Mouse (Mus musculus) limb, embryonic 12.5 days (tissue): Measurements from ENCODE around the gene Wscd1. TPM values are rescaled to one million over a fixed set of nuclear protein-coding genes. Genes with fewer than 3 reads are reported as not detected.

Experiments
- ATAC-seq: fragments of 200-750 bp; cut with Nextera tagmentation; 2 replicates; pipeline ENCODE4 v1.8.0; 2017; ENCODE audit warnings: low read depth, moderate TSS enrichment; ENCODE audit not compliant: insufficient number of reproducible peaks, insufficient read depth, low FRiP score, low TSS enrichment
- H3K27ac ChIP-seq: fragments of 300-500 bp; sonication (generic); 2 replicates; pipeline ENCODE4 v1.5.1; 2016; ENCODE audit warnings: mild to moderate bottlenecking, moderate library complexity
- H3K27me3 ChIP-seq: fragments of 300-500 bp; sonication (generic); 2 replicates; pipeline ENCODE4 v1.6.1; 2016; ENCODE audit warnings: mild to moderate bottlenecking, moderate library complexity
- H3K36me3 ChIP-seq: fragments of 300-500 bp; sonication (generic); 2 replicates; pipeline ENCODE4 v1.6.1; 2016; ENCODE audit warnings: mild to moderate bottlenecking, moderate library complexity
- H3K4me1 ChIP-seq: fragments of 300-500 bp; sonication (generic); replicated peaks from 2 replicates; pipeline ENCODE4 v1.6.1; 2016
- H3K4me2 ChIP-seq: fragments of 300-500 bp; sonication (generic); 2 replicates; pipeline ENCODE4 v1.6.1; 2016; ENCODE audit warnings: mild to moderate bottlenecking, moderate library complexity
- H3K4me3 ChIP-seq: fragments of 300-500 bp; sonication (generic); replicated peaks from 2 replicates; pipeline ENCODE4 v1.5.1; 2016; ENCODE audit warnings: mild to moderate bottlenecking
- H3K9ac ChIP-seq: fragments of 300-500 bp; sonication (generic); replicated peaks from 2 replicates; pipeline ENCODE4 v1.6.1; 2016; ENCODE audit warnings: mild to moderate bottlenecking, moderate library complexity
- H3K9me3 ChIP-seq: fragments of 300-500 bp; sonication (generic); 2 replicates; pipeline ENCODE4 v1.6.1; 2016; ENCODE audit warnings: mild to moderate bottlenecking, moderate library complexity
- WGBS: fragments of 180-500 bp; shearing (Covaris S2); methylation state at CpG from one replicate; pipeline ENCODE4 v1.1.7; 2016; 5-methylcytosine and 5-hydroxymethylcytosine counted together
- polyA plus RNA-seq: library from polyadenylated mRNA; unstranded; fragments of >200 nt; fragmentation: Nextera tagmentation; extraction: Ambion mirVana; gene quantifications from 2 replicates; pipeline ENCODE4 v1.2.1, GENCODE M21; 2016

Wscd1 gene
- polyA plus RNA-seq, 1 experiment from 2014 or later, result 2.2 TPM

- no peak for ATAC-seq
- H3K4me3 ChIP-seq, result no peak overlapping the region
- H3K9me3 ChIP-seq, result no peaks in the 10 kb centered on the region
- no peaks in the 10 kb centered on the region for H3K36me3 ChIP-seq
- no peak overlapping the region for H3K4me2 ChIP-seq
- H3K9ac ChIP-seq, result no peak overlapping the region
- H3K27me3 ChIP-seq, result no peaks in the 10 kb centered on the region; the same call in 1 of the 2 replicates
- no peaks in the 10 kb centered on the region for H3K4me1 ChIP-seq
- 73% methylated on average over 3 of the region's 3 CpGs for WGBS
- no peak overlapping the region for H3K27ac ChIP-seq
Observed at GRCm38 (mm10) chr11:71790227-71790626, 40.5 kb downstream of the Wscd1 start.

- Histone ChIP-seq H3K9ac (no peak overlapping the region), H3K36me3 (no peaks in the 10 kb centered on the region), H3K4me1 (no peaks in the 10 kb centered on the region), H3K4me2 (no peak overlapping the region), H3K9me3 (no peaks in the 10 kb centered on the region), H3K27me3 (no peaks in the 10 kb centered on the region), H3K27ac (no peak overlapping the region), H3K4me3 (no peak overlapping the region)
- ATAC-seq, result no peak
- WGBS, result 84% methylated on average over 4 of the region's 4 CpGs
Observed at GRCm38 (mm10) chr11:71799206-71799605, 49.5 kb downstream of the Wscd1 start.

- no peaks in the 10 kb centered on the region for H3K27me3 ChIP-seq
- no peak for ATAC-seq
Observed at GRCm38 (mm10) chr11:71808521-71808920, 58.8 kb downstream of the Wscd1 start.

GRCm38 (mm10) chr11:71811828-71812227, 62.1 kb downstream of the Wscd1 start:
- Histone ChIP-seq H3K9me3 (no peaks in the 10 kb centered on the region), H3K4me2 (no peak overlapping the region), H3K9ac (no peak overlapping the region), H3K27ac (no peak overlapping the region), H3K27me3 (no peaks in the 10 kb centered on the region), H3K4me3 (no peak overlapping the region), H3K36me3 (no peaks in the 10 kb centered on the region), H3K4me1 (no peaks in the 10 kb centered on the region)
- ATAC-seq, result no peak
- 64% methylated on average over 2 of the region's 2 CpGs for WGBS

More at GRCm38 (mm10) chr11:71808521-71808920, 58.8 kb downstream of the Wscd1 start:
- WGBS, result 90% methylated on average over 2 of the region's 2 CpGs
- Histone ChIP-seq H3K9me3 (no peaks in the 10 kb centered on the region), H3K27ac (no peak overlapping the region), H3K4me3 (no peak overlapping the region), H3K36me3 (no peaks in the 10 kb centered on the region), H3K4me2 (no peak overlapping the region), H3K9ac (no peak overlapping the region), H3K4me1 (no peaks in the 10 kb centered on the region)

- no peak for ATAC-seq
- H3K4me1 ChIP-seq, result no peaks in the 10 kb centered on the region
- H3K4me2 ChIP-seq, result no peak overlapping the region
- H3K36me3 ChIP-seq, result no peaks in the 10 kb centered on the region
- 89% methylated on average over 7 of the region's 7 CpGs for WGBS
- H3K9me3 ChIP-seq, result no peaks in the 10 kb centered on the region
- no peak overlapping the region for H3K27ac ChIP-seq
- no peak overlapping the region for H3K4me3 ChIP-seq
- H3K27me3 ChIP-seq, result no peaks in the 10 kb centered on the region
- no peak overlapping the region for H3K9ac ChIP-seq
Observed at GRCm38 (mm10) chr11:71812921-71813320, 63.2 kb downstream of the Wscd1 start.

GRCm38 (mm10) chr11:71814511-71814910, 64.8 kb downstream of the Wscd1 start:
- 59% methylated on average over 7 of the region's 7 CpGs for WGBS
- Histone ChIP-seq H3K36me3 (no peaks in the 10 kb centered on the region), H3K27ac (no peak overlapping the region), H3K4me3 (no peak overlapping the region), H3K9ac (no peak overlapping the region), H3K9me3 (no peaks in the 10 kb centered on the region), H3K27me3 (no peaks in the 10 kb centered on the region), H3K4me2 (no peak overlapping the region), H3K4me1 (no peaks in the 10 kb centered on the region)
- ATAC-seq, result no peak

GRCm38 (mm10) chr11:71815326-71815725, 65.6 kb downstream of the Wscd1 start:
- H3K4me2 ChIP-seq, result no peak overlapping the region
- H3K36me3 ChIP-seq, result no peaks in the 10 kb centered on the region
- H3K4me1 ChIP-seq, result no peaks in the 10 kb centered on the region
- H3K9me3 ChIP-seq, result no peaks in the 10 kb centered on the region
- no peak overlapping the region for H3K9ac ChIP-seq
- H3K27me3 ChIP-seq, result no peaks in the 10 kb centered on the region
- no peak overlapping the region for H3K4me3 ChIP-seq
- no peak overlapping the region for H3K27ac ChIP-seq
- WGBS, result 84% methylated on average over 6 of the region's 6 CpGs
- ATAC-seq, result no peak

- H3K9me3 ChIP-seq, result no peaks in the 10 kb centered on the region
- H3K27me3 ChIP-seq, result no peaks in the 10 kb centered on the region
- no peak overlapping the region for H3K4me3 ChIP-seq
- WGBS, result 86% methylated on average over 3 of the region's 3 CpGs
- H3K36me3 ChIP-seq, result no peaks in the 10 kb centered on the region
- no peaks in the 10 kb centered on the region for H3K4me1 ChIP-seq
- H3K4me2 ChIP-seq, result no peak overlapping the region
- H3K27ac ChIP-seq, result no peak overlapping the region
- ATAC-seq, result no peak
- H3K9ac ChIP-seq, result no peak overlapping the region
Observed at GRCm38 (mm10) chr11:71816918-71817317, 67.2 kb downstream of the Wscd1 start.

- WGBS, result 76% methylated on average over 4 of the region's 4 CpGs
- H3K9ac ChIP-seq, result no peak overlapping the region
- no peaks in the 10 kb centered on the region for H3K4me1 ChIP-seq
- no peaks in the 10 kb centered on the region for H3K9me3 ChIP-seq
- H3K36me3 ChIP-seq, result no peaks in the 10 kb centered on the region
- H3K4me3 ChIP-seq, result no peak overlapping the region
- H3K27me3 ChIP-seq, result no peaks in the 10 kb centered on the region
- ATAC-seq, result no peak
- no peak overlapping the region for H3K27ac ChIP-seq
- no peak overlapping the region for H3K4me2 ChIP-seq
Observed at GRCm38 (mm10) chr11:71817341-71817740, 67.6 kb downstream of the Wscd1 start.

GRCm38 (mm10) chr11:71818111-71818510, 68.4 kb downstream of the Wscd1 start:
- Histone ChIP-seq H3K36me3 (no peaks in the 10 kb centered on the region), H3K27me3 (no peaks in the 10 kb centered on the region), H3K4me3 (no peak overlapping the region), H3K4me2 (no peak overlapping the region), H3K27ac (no peak overlapping the region), H3K4me1 (no peaks in the 10 kb centered on the region), H3K9me3 (no peaks in the 10 kb centered on the region), H3K9ac (no peak overlapping the region)
- 76% methylated on average over 5 of the region's 5 CpGs for WGBS
- no peak for ATAC-seq

GRCm38 (mm10) chr11:71819901-71820300, 70.2 kb downstream of the Wscd1 start:
- no peak overlapping the region for H3K9ac ChIP-seq

GRCm38 (mm10) chr11:71820847-71821246, 71.1 kb downstream of the Wscd1 start:
- Histone ChIP-seq H3K9ac (no peak overlapping the region), H3K4me2 (no peak overlapping the region), H3K4me3 (no peak overlapping the region), H3K27ac (no peak overlapping the region), H3K36me3 (no peaks in the 10 kb centered on the region), H3K27me3 (no peaks in the 10 kb centered on the region), H3K9me3 (no peaks in the 10 kb centered on the region), H3K4me1 (no peaks in the 10 kb centered on the region)
- no peak for ATAC-seq
- WGBS, result 51% methylated on average over 10 of the region's 10 CpGs

More at GRCm38 (mm10) chr11:71819901-71820300, 70.2 kb downstream of the Wscd1 start:
- Histone ChIP-seq H3K9me3 (no peaks in the 10 kb centered on the region), H3K27ac (no peak overlapping the region), H3K4me3 (no peak overlapping the region), H3K4me1 (no peaks in the 10 kb centered on the region), H3K36me3 (no peaks in the 10 kb centered on the region), H3K27me3 (no peaks in the 10 kb centered on the region), H3K4me2 (no peak overlapping the region)
- no peak for ATAC-seq
- 73% methylated on average over 9 of the region's 9 CpGs for WGBS
